Mouse (Mus musculus) regulatory T cell (primary cell): ENCODE measurements around the gene Ppp1r9a.

Source experiments
- in situ Hi-C: fragments of 300-600 bp; cut with MboI, MseI; formaldehyde crosslinking; loops from one replicate; pipeline ENCODE4 v1.15.1; 2025; ENCODE audit warnings: high pct_unique_total_duplicates

The Ppp1r9a gene

DNA sequence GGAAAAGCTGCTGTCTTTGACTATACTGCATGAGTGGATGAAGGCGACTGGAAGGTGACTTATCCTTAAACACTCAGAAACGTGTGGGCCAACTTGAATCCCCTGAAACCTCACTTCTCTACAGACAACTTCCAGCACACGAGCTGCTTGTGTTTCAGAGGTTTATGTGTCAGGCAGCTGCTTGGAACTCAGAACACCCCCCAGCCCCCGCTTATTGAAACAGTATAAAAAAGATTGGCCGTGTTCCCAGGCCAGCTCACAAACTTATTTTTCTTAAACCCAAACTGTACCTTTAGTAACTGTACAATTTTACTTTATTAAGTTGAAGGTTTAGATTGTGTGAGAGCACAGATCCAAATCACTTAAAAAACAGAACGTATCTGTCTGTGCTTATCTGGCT, 53.9 kb downstream of the Ppp1r9a start:
- in situ Hi-C loops: no loop called here

DNA sequence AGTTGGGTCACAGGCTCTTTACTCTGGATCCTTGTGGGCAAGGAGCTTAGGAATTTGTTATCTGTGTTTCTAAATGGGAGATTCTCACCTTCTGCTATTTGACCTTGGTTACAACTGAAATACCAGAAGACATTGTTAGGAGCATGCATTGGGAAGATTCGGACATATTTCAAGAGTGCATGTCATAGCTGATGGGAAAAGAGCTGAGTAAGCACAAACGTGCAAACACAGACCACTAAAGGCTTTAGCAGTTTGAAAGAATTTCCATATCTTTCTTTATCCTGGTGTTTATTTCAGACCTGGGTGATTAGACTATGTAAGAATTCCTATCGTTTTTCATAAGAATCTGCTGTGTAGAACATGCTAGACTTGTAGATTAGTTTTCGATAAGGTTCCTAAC, 59.5 kb downstream of the Ppp1r9a start:
- in situ Hi-C loops: no loop called here

DNA sequence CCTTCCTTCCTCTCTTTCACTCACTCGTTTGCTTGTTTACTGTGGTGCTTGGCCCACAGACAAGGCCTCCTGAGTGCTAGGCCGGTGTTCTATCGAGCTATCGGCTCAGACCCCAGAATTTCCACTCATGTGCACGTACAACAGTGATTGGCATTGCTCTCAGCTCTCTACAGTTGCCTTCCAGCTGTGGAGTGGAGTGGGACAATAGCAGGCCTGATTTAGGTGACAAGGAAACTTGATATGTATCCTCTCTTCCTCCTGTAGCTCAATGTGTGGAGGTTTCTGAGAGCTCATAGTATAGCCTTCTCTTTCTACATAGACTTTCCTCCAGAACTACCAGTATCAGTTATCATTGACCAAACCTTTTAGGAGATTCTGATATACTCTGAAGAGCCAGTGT, 60.3 kb downstream of the Ppp1r9a start:
- in situ Hi-C loops: no loop called here

DNA sequence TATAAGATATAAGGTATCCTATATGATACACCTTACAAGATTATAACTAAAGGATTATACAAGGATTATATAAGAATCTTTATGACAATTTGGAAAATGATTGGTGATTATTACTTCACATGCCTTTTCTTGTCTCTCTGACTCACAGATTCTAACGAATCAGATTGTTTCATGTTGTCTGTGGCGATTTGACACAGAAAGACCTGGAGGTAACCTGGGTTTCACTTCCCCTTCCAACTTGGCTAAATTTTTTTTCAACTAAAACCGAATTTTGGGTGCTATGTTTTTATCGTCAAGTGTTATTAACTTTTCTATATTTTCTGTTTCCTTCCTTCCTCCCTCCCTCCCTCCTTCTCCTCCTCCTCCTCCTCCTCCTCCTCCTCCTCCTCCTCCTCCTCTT, 64.5 kb downstream of the Ppp1r9a start:
- in situ Hi-C loops: no loop called here

DNA sequence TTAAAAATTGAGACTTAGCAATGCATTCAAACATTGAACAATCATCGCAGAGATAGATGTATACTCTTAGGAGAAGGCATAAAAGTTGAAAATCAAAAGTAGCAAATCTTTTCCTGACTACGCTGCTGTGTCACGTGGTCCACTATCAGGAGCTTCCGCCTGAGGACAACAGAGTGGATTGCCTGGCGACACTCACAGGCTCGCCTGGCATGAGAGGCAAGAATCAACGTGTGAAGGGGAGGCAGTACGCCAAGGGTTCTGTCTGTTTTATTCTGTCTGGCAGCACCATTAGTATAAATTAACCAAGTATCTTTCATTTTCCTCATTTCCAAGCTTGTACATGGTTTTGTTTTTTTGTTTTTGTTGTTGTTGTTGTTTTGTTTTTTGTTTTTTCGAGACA, 68.5 kb downstream of the Ppp1r9a start:
- in situ Hi-C loops: no loop called here

DNA sequence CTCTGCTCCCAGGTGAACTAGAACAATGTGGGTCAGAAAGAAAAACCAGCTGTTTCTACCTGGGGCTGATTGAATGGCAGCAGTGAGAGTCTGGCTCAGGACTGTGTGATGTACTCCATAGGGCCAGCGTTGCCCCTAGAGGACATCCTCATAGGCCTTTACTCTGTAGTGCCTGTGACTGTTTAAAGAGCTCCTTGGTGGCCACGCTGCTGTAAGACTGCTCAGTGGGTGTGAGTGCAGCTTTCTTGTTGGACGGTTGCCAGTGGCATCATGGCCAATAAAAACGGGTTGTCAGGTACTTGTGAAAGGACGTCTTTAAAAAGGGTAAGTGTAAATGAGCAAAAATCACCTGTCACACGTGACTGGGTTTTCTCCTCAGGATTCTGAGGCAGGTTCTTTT, 70.1 kb downstream of the Ppp1r9a start:
- in situ Hi-C loops: no loop called here

DNA sequence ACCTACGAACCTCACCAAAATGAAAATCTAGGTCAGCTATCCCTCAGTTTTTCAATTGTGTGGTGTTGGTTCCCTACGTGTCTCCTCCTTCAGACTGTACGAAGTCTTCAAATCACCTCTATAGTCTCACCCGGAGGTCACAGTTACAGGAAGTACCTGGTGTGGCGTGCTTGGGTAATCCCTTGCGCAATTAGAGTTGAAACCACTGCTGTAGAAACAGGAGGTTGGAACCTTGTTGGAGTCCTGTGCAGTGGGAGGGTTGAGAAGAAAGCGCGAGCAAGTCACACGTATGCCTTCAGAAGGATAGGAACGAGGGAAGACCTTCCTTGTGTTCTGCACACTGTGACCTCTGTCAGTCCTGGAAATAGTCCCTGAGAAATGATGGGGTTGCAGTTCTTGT, 70.6 kb downstream of the Ppp1r9a start:
- in situ Hi-C loops: no loop called here

DNA sequence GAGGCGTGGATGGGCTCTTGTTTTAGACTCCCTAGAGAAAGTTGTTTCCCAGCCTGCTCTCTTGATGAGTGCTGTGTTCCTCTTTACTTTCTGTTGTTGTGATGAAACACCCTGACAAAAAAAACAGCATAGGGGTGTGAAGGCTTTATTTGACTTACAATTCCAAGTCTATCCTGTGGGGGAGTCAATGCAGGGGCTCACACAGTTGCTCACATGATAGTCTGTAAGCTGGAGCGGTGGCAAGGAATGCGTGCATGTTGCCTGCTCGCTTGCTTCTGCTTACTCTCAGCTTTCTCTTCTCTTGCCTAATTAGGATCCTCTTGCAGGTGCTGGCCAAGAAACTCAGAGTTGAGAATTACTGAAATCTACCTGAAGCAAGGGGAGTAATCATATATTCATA, 74.8 kb downstream of the Ppp1r9a start:
- in situ Hi-C loops: no loop called here

DNA sequence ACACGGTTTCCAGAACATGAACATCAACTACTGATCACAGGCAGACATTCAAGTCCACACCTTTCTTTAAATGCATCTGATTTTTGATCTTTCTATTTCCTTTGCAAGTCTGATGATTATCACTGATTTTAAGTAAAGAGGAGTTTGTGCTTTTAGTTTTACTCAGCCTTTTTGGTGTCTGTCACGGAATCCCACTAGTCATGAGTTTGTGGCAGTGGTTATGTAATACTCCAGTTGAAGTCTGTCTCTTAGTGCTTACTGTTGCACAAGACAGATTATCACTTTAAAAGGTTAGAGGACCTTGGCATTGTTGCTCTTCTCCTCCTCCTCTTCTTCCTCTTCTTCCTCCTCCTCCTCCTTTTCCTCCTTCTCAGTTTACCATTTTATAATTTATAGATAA, 75.5 kb downstream of the Ppp1r9a start:
- in situ Hi-C loops: no loop called here

DNA sequence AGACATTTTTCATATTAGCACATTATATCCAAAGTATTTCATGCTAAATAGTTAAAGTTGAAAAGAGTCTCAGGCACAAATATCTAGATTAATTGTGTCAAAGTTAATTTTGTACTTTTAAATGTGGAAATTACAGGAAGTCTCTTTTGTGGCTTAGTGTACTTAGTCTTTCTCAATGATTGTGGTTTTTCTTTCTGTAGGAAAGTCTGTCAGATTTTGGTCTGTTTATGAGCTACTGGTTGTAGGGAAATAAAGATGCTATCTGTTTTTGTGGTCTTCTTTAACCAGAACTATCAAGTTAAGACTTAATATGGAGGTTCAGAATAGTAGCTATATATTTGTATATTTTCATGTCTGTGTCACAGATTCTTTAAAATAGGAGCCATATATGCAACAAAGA, 76.2 kb downstream of the Ppp1r9a start:
- in situ Hi-C loops: no loop called here

DNA sequence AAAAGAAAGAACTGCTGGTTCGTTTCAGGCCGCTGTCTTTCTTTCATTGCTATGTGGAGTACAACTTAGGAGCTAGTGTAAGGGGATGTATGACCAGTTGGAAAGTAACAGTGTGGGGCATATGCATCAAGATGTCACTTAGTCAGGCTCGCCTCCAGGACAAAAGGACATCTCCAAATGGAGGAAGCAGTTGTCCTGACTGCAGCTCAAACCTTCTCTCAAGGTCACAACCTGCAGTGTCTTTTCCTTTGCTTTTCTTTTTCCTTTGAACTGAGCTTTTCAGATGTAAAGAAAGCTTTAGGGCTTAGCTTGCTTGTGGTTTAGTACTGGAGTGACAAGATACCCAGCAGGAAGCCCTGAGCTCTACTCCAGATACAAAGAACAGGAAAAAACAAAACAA, 77.4 kb downstream of the Ppp1r9a start:
- in situ Hi-C loops: no loop called here

DNA sequence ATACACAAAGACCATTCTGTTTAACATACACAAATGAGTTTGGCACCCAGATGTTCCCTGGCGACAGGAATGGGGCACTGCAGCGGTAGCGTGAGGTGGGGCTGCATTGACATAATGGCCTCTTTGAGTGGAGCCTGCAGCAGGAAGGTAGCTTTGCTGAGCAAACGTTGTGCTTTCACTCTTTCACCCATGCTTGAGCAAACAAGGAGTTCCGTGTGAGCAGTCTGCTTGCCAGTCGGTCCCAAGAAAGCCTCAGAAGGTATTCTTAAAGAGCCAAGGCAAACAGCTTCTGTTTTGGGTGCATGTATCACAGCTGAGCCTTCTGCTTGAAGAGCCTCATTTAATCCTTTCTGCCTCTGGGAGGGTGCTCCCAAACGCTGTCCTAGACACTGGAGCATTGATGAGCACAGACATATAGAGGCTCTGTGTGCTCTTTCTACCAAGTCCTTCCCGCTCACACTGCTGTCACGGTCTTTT, 80.0 kb downstream of the Ppp1r9a start:
- in situ Hi-C loops: no loop called here

DNA sequence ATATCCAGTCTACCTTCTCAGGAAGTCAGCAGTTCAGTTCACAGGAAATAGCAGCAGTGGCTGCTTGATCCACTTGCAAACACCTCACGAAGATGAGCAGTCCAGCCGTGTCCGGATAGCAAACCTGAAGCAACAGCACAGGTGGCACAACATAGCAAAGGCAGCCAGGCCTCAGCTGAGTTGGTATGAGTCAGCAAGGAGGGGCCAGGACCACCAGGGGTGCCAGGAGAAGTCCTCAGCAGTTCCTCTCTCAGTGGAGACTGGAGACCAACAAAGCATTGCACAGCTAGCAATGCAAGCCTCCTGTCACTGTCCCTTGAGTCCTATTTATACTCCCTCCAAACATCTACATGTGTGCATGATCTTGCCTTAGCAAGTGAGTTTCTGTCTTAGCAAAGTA, 83.0 kb downstream of the Ppp1r9a start:
- in situ Hi-C loops: no loop called here

DNA sequence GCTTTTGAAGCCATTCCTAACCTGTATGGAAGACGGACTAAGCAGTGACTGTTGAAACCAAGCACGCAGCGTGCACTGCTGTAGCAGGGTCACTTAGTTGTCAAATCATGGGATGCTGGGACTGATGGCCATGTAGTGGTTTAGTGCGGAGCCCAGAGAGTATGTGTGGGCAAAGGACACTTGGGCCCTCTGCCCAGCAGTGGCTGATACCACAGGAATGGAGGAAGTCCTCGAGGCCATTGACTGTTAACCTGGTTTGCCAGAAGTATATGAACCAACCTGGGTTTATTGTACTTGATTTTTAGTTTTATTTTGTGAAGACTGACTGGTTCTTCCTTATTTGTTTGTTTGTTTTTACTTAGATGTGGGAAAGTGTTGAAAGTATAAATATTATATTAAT, 84.4 kb downstream of the Ppp1r9a start:
- in situ Hi-C loops: no loop called here

DNA sequence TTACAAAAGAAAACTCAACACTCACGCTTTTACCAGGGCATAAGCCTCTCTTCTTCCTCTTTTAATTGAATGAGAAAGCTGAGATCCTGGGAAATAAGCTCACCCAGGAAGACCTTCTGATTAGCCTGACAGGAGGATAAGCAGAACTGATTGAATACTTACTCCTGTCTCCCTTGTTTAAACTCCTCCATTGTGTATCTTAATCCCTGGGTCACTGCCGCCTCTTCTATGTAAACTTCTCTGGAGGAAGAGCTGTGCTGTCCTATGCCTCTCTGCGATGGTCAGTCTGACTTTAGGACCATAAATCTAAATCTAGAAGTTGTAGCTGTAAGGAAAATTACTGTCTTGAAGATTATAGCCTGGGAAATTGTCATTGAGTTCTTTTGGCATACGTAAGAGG, 86.0 kb downstream of the Ppp1r9a start:
- in situ Hi-C loops: no loop called here

DNA sequence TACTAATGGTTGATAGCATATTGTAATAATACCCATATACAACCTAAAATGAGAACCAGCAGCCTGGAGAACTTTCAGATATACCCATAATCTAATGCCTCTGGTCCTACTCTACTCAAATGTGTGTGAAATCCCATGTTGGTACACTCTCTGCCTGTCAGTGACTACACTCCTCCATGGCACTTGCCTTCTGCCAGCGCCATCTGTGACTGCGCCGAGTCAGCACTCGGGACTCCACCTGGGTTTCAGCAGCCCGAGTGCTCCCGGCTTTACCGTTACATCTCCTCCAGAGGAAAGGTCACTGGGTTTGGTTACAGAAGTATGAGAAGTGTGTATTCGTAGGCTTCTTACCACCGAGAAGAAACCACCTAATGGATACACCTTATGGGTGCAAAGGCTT, 89.6 kb downstream of the Ppp1r9a start:
- in situ Hi-C loops: no loop called here

DNA sequence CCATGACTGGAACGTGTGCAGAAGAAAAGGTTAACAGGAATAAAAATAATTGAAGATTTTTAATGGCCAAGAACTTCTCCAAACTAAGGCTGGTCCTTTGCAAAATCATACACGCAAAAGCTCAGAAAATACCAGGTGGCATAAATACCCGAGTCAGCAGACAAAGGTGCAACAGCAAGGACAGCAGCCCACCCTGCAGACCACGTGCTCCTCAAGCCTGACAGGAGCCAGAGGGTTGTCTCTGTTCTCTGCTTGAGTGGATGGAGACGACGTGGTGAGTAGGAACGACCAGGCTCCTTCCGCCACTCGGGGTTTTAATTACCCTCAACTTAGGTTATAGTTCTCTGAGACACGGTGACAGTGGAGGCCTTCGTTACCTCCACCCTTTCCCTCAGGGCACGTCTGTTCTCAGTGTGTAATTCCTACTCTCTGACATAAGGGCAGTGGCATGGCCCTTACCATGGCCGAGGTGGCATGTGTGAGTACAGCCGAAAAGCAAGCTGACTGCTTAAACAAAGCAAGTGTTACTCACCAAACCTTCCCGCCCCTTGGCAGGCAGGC, 91.0 kb downstream of the Ppp1r9a start:
- in situ Hi-C loops: no loop called here

DNA sequence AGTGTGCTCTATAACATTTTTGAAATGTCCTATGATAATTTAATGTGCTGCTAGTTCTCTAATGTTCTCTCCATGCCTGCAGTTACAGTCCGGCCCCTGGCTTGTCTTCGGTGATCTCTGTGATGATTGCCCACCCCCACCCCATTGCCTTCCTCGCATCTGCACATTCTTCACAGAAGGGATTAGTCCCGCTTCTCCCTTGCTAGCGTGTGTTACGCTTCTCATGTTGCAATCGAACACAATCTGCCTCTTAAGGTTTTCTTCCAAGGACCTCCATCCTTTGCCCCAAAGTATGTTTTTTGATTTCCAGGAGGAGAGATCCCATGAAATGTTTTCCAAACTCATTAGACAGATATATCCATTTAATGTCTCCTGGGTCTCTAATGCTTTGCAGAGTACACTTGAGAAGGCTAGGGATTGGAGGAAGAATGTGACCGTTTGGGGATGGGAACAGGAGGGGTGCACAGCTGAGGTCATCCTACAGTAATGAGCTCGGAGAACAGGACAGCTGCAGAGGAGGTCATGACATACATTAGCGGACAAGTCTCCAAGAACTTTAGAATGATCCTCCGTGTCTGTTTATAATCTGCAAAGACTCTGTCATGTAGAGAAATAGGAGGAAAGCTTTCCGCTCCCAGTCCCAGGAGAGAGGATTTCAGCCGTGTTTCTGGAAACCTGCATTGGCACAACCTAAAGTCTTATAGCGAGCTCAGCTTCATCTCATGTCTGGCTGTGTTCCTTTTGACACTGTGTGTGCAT, 91.6 kb downstream of the Ppp1r9a start:
- in situ Hi-C loops: no loop called here

DNA sequence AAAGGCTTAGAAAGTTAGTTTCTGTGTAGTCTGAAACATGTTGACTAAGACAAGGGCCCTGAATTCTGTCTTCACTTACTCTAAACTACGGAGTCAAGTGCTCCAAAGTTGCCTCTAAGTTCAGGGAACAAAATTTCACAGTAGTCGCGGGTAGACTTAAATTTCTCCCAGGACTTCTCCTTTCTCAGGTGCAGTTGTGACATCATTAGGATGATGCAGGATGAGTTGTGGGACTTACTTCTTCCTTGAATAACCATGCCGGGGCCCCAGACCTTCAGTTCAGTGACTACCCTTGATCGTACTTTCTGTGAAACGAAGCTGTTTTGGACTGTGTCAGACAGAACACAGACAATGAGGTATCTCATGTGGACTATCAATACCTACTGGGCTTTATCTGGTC, 94.9 kb downstream of the Ppp1r9a start:
- in situ Hi-C loops: no loop called here

DNA sequence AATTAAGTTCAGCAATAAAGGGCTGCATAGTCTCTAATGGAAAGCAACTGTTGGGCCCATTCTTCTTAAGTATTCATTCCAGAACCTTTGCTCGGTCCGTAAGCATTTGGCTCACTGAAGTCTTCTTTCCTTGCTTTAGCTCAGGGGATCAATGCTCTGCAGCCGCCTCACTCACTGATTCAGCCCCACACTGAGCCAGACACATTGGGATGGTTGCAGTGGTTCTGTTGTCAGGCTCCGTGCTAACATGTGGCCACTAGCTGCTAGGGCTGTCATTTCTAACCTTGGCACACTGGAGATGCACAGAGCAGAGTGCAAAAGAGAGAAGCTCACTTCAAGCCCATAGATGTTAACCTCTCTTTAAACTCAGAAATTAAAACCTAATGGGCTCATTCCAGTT, 96.2 kb downstream of the Ppp1r9a start:
- in situ Hi-C loops: no loop called here

DNA sequence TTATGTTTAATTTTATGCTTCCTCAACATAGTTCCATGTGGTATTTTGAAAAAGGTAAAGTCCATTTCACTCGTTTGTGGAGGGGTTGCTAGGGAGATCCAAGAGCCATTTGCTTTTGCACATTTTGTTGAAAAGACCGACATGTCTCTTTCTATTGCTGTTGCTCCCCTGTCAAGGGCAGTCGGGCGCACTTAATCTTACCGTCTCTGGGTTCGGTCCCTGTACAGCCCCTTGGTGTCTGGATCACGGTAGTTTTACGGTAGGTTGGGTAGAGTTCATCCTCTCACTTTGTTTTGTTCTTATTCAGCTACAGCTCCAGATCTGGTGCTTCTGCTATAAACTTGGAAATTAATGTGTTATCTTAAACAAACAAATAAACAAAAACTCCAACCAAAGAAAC, 98.1 kb downstream of the Ppp1r9a start:
- in situ Hi-C loops: no loop called here

DNA sequence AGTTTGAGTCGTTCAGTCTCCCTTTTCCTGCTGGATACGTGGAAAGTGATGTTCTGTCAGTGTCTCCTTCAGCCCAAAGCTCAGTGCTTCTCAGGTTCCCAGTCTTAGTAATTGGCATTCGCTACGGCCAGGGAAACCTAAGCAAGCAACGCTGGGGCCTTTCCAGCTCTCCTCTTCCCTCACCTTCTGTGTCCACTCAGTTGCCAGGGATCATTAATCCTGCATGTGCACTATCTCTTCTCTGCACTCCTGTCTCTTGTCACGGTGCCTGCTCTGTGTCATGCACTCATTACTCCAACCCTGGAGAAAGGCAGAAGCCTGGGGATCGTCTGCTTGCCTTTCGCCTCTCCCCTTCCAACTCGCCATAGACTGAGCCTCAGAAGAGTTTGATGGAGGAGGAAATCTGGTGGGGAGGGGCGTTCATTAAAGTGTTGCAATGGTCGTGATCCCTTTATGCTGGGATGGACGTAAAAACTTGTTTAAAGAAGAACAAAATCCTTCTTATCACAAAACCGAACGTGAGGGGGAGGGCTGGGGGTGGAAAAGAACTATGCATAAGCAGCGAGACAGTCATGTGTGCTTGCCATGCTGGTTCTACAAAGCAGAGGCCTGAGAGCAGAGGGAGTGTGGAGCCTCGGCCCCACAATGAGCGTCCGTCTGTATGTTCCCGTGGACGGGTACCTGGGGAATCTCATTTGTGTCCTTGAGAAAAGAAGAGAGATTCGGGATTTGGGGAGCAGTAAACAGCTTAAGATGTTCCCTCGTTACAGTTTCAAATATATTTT, 103.0 kb downstream of the Ppp1r9a start:
- in situ Hi-C loops: no loop called here
